Mouse (Mus musculus) kidney, postnatal 0 days (tissue): ENCODE data around the gene Hook2. TPM values are rescaled to one million over a fixed set of nuclear protein-coding genes. Genes with fewer than 3 reads are reported as not detected.

ENCODE experiments used
- ATAC-seq: fragments of 200-750 bp; cut with Nextera tagmentation; replicated peaks from 2 replicates; pipeline ENCODE4 v1.8.0; 2017; ENCODE audit warnings: low read depth, moderate number of reproducible peaks, moderate TSS enrichment, moderate library complexity; ENCODE audit not compliant: low FRiP score
- DNase-seq: peaks from one replicate; pipeline ENCODE4 v3.0.0-alpha.2; 2016; ENCODE audit warnings: low spot score
- H3K27ac ChIP-seq: fragments of 300-500 bp; sonication (generic); 2 replicates; pipeline ENCODE4 v1.5.1; 2014; ENCODE audit warnings: mild to moderate bottlenecking
- H3K27me3 ChIP-seq: fragments of 300-500 bp; sonication (generic); 2 replicates; pipeline ENCODE4 v1.6.1; 2014; ENCODE audit warnings: low read length, mixed read lengths; ENCODE audit not compliant: insufficient read depth
- H3K36me3 ChIP-seq: fragments of 300-500 bp; sonication (generic); 2 replicates; pipeline ENCODE4 v1.6.1; 2014; ENCODE audit warnings: low read length, mixed read lengths; ENCODE audit not compliant: insufficient read depth
- H3K4me1 ChIP-seq: fragments of 300-500 bp; sonication (generic); replicated peaks from 2 replicates; pipeline ENCODE4 v1.6.1; 2014; ENCODE audit warnings: antibody characterized with exemption, low read length, mixed read lengths; ENCODE audit not compliant: insufficient read depth
- H3K4me2 ChIP-seq: fragments of 300-500 bp; sonication (generic); 2 replicates; pipeline ENCODE4 v1.6.1; 2014; ENCODE audit warnings: mild to moderate bottlenecking, low read length, moderate library complexity, mixed read lengths
- H3K4me3 ChIP-seq: fragments of 300-500 bp; sonication (generic); replicated peaks from 2 replicates; pipeline ENCODE4 v1.5.1; 2014; ENCODE audit warnings: low read depth, low read length
- H3K9ac ChIP-seq: fragments of 300-500 bp; sonication (generic); 2 replicates; pipeline ENCODE4 v1.6.1; 2014; ENCODE audit warnings: low read depth, low read length
- H3K9me3 ChIP-seq: fragments of 300-500 bp; sonication (generic); replicated peaks from 2 replicates; pipeline ENCODE4 v1.6.1; 2016; ENCODE audit warnings: low read length, inconsistent platforms, mixed read lengths
- CTCF ChIP-seq: IDR thresholded peaks from 2 replicates; pipeline ENCODE4 v1.5.1; 2016; ENCODE audit warnings: antibody characterized with exemption, low read depth, mild to moderate bottlenecking, moderate library complexity
- WGBS: fragments of 180-500 bp; shearing (Covaris S2); extraction: QIAGEN DNeasy Blood & Tissue Kit; methylation state at CpG from one replicate; pipeline ENCODE4 v1.1.7; 2014; 5-methylcytosine and 5-hydroxymethylcytosine counted together
- polyA plus RNA-seq: library from polyadenylated mRNA; unstranded; fragments of >200 nt; fragmentation: Nextera tagmentation; extraction: Ambion mirVana; gene quantifications from 2 replicates; pipeline ENCODE4 v1.2.1, GENCODE M21; 2015

Hook2 gene
- polyA plus RNA-seq, 1 experiment from 2014 or later = 30.2 TPM

GRCm38 (mm10) chr8:85023846-85024245 lies 33.4 kb downstream of the Hook2 start:
- Histone ChIP-seq H3K9me3 (no peaks in the 10 kb centered on the region), H3K4me1 (peaks cover 12% of the 10 kb centered on the region), H3K27me3 (no peaks in the 10 kb centered on the region), H3K27ac (no peak overlapping the region), H3K4me3 (no peak overlapping the region), H3K36me3 (peaks cover 21% of the 10 kb centered on the region), H3K9ac (no peak overlapping the region), H3K4me2 (peak overlapping the region; percentile 93; the same call in 1 of the 2 replicates)
- no peak for TF ChIP-seq CTCF
- 94% methylated on average over 3 of the region's 3 CpGs for WGBS
- DNase-seq = no peak
- no peak for ATAC-seq

GRCm38 (mm10) chr8:85025098-85025932 lies 34.9 kb downstream of the Hook2 start, which contains the start of gene Asna1:
Asna1 (minus strand) TSS chr8:85025281.
- no peaks in the 10 kb centered on the region for H3K9me3 ChIP-seq
- H3K4me2 ChIP-seq = peak within 1 kb of the TSS; percentile 93
- peak within 1 kb of the TSS; percentile 82 for H3K4me3 ChIP-seq
- no peak for TF ChIP-seq CTCF
- WGBS = 5% methylated on average over 30 of the region's 30 CpGs
- peak; percentile 92 for ATAC-seq
- DNase-seq = peak; percentile 99
- peak within 1 kb of the TSS; percentile 91 for H3K27ac ChIP-seq
- peak within 1 kb of the TSS; percentile 77 for H3K9ac ChIP-seq
- H3K27me3 ChIP-seq = no peaks in the 10 kb centered on the region
- peaks cover 18% of the 10 kb centered on the region; the same call in 1 of the 2 replicates for H3K36me3 ChIP-seq
- peaks cover 14% of the 10 kb centered on the region for H3K4me1 ChIP-seq

DNA sequence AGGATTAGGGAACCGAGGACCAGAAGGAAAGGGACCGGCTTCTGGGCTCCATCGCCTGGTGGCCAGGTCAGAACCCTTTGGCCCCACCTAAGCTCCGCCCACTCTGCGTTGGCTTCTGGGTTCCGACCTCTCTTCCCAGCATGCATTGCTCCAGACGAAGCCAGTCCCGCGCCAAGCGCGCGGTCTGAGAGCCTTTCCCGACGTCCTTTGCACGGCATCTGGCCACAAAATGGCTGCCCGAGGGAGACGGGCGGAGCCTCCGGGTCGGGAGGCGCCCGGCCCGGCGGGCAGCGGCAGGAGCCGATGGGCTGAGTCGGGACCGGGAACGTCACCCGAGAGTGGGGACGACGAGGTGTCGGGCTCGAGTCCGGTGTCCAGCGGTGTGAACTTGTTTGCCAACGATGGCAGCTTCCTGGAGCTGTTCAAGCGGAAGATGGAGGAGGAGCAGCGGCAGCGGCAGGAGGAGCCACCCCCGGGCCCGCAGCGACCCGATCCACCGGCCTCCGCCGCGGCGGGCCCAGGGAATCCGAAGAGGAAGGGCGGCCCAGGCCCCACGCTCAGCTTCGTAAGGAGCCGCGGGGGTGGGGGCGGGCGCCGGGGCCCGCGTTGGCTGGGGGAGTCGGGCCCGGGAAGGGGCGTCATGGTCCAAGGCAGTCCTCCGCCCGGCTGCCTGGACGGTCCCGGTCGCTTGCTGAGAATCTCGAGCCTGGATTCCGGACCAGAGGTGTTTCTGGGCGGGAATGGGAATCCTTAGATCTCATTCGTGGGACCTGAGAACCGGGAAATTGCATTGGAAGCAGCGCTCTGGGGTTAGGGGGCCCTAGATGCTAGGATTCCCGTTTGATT lies 36.5 kb downstream of the Hook2 start, which contains the start of gene Trir:
Gene Trir (plus strand): TSS at position 154 of the 846 bp plus-strand sequence.
- DNase-seq = peak; percentile 98
- peak; percentile 79 for ATAC-seq
- H3K9ac ChIP-seq = peak within 1 kb of the TSS; percentile 99
- peak within 1 kb of the TSS; percentile 91 for H3K27ac ChIP-seq
- H3K36me3 ChIP-seq = peaks cover 24% of the 10 kb centered on the region
- H3K4me2 ChIP-seq = peak within 1 kb of the TSS; percentile 93
- H3K27me3 ChIP-seq = no peaks in the 10 kb centered on the region
- H3K4me3 ChIP-seq = peak within 1 kb of the TSS; percentile 98
- peaks cover 14% of the 10 kb centered on the region for H3K4me1 ChIP-seq
- no peak for TF ChIP-seq CTCF
- H3K9me3 ChIP-seq = no peaks in the 10 kb centered on the region
- WGBS = under 1% methylated on average over 70 of the region's 75 CpGs

DNA sequence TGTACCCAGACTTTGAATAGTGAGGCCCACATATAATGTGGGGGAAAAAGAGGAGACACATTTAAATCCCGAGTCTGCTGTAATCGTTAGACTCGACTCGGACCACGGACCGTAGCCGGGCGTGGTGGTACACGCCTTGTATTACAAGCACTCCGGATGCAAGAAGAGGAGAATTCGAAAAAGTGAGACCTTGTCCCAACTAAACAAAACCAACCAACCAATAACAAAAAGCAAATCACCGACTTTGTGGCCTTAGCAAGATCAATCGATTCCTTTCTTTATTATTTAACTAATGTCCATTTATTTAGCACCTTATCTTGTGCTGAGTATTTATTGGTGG lies 37.1 kb downstream of the Hook2 start:
- Histone ChIP-seq H3K27me3 (no peaks in the 10 kb centered on the region), H3K4me1 (peaks cover 14% of the 10 kb centered on the region), H3K36me3 (peaks cover 29% of the 10 kb centered on the region), H3K27ac (peak overlapping the region; percentile 91), H3K4me3 (peak overlapping the region; percentile 98), H3K9ac (peak overlapping the region; percentile 99), H3K4me2 (peak overlapping the region; percentile 50), H3K9me3 (no peaks in the 10 kb centered on the region)
- no peak for TF ChIP-seq CTCF
- no peak for ATAC-seq
- WGBS = 1% methylated on average over 13 of the region's 13 CpGs
- no peak for DNase-seq

GRCm38 (mm10) chr8:85027922-85028321 lies 37.5 kb downstream of the Hook2 start:
- DNase-seq (peak; percentile 17), ATAC-seq (no peak)
- H3K4me1 ChIP-seq = peaks cover 14% of the 10 kb centered on the region
- H3K9ac ChIP-seq = peak overlapping the region; percentile 99
- H3K4me2 ChIP-seq = peak overlapping the region; percentile 50
- H3K36me3 ChIP-seq = peaks cover 29% of the 10 kb centered on the region
- 8% methylated on average over 2 of the region's 2 CpGs for WGBS
- peak overlapping the region; percentile 98 for H3K4me3 ChIP-seq
- H3K27me3 ChIP-seq = no peaks in the 10 kb centered on the region
- no peak overlapping the region for H3K27ac ChIP-seq
- TF ChIP-seq CTCF = no peak
- H3K9me3 ChIP-seq = no peaks in the 10 kb centered on the region

DNA sequence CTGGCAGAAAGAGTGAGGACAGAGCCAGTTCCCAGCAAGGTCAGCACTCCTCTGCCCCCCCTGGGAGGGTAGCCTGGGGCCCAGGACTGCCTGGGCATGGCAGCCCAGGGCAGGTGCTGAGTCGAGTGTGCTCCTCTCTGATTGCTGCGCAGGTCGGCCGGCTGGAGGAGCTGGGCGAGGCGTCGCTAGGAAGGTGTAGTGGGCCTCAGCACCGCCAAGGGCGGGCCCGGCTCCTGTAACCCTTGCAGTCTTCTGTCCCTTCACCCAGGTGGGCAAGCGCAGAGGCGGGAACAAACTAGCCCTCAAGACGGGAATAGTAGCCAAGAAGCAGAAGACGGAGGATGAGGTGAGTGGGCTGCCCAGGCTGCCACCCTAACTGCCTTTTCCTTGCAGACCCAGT lies 38.9 kb downstream of the Hook2 start:
- peak overlapping the region; percentile 50; the same call in 1 of the 2 replicates for H3K4me2 ChIP-seq
- no peak overlapping the region for H3K27ac ChIP-seq
- ATAC-seq (no peak), DNase-seq (no peak)
- WGBS = 88% methylated on average over 14 of the region's 14 CpGs
- no peaks in the 10 kb centered on the region for H3K9me3 ChIP-seq
- peaks cover 26% of the 10 kb centered on the region for H3K36me3 ChIP-seq
- H3K9ac ChIP-seq = no peak overlapping the region
- TF ChIP-seq CTCF = no peak
- H3K4me1 ChIP-seq = peaks cover 12% of the 10 kb centered on the region
- no peak overlapping the region for H3K4me3 ChIP-seq
- no peaks in the 10 kb centered on the region for H3K27me3 ChIP-seq
